Mouse (Mus musculus) kidney, adult 9 months (tissue): Measurements from ENCODE around the gene Azi2.

ENCODE experiments used
- DNase-seq: peaks from one replicate; pipeline ENCODE4 v3.0.0; 2022

Azi2 gene

GRCm38 (mm10) chr9:118040218-118041021 lies at the start of gene Azi2:
Azi2 (plus strand) TSS chr9:118040499.
- DNase-seq = peak; percentile 99

DNA sequence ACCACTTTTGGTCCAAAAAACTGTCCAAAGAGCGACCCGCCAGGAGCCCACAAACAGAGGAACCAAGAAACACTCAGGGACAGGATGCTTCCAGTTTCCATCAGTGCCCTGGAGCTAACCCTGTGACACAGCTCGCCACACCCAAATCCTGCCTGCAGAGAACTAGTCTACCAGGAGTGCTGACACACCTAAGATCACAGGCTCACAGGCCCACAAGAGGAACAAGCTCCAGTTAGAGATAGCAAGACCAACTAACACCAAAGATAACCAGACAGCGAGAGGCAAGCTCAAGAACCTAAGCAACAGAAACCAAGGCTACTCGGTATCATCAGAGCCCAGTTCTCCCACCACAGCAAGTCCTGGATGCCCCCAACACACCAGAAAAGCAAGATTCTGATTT lies 43.7 kb upstream of the Azi2 start:
- no peak for DNase-seq

GRCm38 (mm10) chr9:118001488-118001887 lies 38.8 kb upstream of the Azi2 start:
- DNase-seq = no peak

DNA sequence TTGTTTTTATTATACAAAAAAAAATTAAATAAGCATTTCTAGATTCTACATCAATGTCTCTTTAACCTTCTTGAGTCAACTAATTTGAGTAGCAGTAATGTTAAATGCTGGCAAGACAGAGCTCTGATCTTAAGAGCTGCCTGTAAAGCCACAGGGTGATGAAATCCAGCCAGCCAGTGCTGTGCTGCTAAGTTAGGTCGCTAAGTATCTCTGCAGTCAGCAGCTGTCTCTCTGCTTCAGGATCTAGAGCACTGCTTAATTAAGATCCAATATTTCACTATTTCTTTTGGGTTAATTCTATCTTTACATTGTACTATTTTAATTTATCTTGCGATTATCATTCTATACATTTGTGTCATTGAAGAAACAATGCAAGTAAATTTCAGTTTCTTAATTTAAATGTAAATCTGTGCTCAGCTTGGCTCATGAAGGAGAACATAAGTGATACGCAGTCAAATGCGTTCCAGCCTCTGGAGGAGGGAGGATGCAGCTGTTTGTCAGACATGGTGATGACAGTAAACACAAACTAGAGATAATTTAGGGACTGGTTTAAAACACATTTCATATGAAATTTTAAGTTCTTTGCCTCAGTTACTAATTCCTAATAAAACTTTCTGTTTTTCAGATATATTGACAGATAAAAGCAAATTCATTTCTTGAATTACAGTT lies 36.9 kb upstream of the Azi2 start:
- DNase-seq = no peak

- DNase-seq = no peak
These were observed 36.4 kb upstream of the Azi2 start for GRCm38 (mm10) chr9:118003937-118004336.

DNA sequence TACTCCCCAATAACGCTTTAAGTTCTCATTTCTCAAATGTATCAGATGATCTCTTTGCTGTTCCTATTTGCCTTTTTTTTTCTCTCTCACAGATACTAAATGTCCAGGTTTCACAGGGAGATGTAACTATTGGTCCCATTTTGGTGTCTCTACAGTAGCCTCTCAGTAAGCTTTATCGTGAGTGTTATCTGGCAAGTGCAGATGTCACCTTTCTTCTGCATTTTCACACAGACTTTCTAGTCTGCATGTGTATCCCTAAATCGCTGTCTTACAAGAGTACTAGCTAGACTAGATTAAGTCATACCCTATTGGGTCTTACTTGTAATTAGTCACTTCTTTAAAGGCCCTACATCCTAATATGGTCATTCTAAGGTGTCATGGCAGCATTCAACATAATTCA lies 27.4 kb upstream of the Azi2 start:
- DNase-seq = no peak

GRCm38 (mm10) chr9:118024966-118025365 lies 15.3 kb upstream of the Azi2 start:
- no peak for DNase-seq

- no peak for DNase-seq
These were observed 10.8 kb upstream of the Azi2 start for GRCm38 (mm10) chr9:118029490-118029889.

GRCm38 (mm10) chr9:118030252-118030651 lies 10.0 kb upstream of the Azi2 start:
- DNase-seq = no peak

DNA sequence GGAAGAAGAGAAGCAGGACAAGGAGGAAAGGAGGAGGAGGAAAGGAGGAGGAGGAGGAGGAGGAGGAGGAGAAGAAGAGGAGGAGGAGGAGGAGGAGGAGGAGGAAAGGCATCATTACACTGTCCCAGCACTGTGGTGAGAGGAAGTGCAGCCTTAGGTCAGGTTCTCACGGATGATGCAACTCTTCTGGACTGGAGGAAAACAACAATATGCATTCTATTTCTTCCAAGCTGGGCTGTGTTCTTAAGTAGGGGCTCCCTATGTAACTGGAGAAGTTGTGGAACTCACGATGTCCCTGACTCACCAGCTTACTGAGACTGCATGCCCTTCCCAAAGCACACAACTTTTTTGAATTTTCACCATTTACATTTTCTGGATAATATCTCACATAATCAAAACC lies 8.6 kb upstream of the Azi2 start:
- no peak for DNase-seq

- no peak for DNase-seq
These were observed 5.3 kb upstream of the Azi2 start for GRCm38 (mm10) chr9:118034990-118035389.

DNA sequence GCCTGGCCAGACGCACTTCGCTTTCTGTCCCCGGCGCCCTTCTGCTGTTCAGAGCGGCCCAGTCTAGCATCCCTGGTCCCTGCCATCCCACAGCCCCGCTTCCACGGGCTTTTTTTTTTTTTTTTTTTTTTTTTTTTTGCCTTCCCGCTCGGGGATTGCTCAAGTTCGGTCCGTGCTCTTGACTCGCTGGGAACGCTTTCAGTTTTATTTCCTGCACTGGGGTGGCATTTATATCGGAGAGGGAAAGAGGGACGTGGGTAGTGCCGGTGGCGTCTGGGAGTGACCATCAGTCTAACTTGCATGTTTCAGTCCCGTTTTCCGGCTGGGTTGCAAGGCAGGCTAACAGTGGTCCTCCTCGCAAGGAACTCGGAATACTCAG lies 712 bp downstream of the Azi2 start:
- no peak for DNase-seq

DNA sequence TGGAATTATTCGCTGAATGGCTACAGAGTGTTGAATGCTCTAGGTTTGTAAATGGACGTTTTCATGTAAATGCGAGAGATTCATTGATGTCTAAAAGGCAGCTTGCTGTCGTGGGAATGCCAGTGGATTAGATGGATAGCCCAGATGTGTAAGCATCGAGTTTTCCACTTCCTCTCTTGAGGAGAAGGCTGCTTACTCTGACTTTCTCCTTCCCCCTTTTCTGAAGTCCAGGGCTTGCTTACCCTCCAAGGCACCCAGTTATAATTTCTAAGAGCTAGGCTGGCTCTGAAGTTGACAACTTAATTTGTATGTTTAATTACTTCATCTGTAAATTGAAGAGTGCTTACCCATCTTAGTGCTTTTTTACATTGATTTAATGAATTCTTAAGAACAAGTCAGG lies 1.3 kb downstream of the Azi2 start:
- no peak for DNase-seq

DNA sequence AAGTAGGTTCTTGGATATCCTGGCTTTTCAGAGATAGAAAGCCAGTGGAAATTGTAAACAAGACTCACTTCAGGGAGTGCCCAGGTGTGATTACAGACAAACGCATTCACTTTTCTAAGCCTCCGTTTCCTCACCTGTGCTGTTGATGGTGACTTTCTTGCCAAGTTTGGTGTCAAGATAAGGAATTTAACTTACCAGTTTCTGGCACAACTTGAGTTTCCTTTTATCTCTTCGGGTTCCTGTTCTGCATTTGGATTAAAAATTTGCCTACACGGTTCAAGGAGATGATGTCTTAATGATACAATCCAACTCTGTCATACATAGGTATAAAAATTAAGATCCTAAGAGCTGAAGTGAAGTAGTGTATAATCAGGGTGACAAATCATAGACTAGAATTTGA lies 2.4 kb downstream of the Azi2 start:
- no peak for DNase-seq

DNA sequence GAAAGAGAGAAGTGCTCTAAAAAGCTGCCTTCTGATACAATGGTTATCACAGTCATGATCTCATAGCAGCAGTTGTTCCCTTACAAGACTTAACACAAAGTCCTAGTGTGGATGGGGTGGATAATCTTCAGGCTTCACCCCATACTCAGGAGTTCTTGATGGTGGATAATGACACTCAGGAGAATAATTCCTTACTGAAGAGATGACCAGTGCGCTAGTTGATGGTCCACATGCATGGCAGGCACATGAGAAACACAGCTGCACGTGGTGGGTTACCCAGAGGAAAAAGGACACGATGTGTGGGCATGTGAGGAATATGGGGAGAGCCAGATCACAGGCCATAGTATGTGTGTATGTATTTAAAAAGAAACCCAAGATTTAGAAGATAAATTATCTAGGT lies 3.3 kb downstream of the Azi2 start:
- DNase-seq = no peak

GRCm38 (mm10) chr9:118045011-118045533 lies 4.8 kb downstream of the Azi2 start:
- no peak for DNase-seq

DNA sequence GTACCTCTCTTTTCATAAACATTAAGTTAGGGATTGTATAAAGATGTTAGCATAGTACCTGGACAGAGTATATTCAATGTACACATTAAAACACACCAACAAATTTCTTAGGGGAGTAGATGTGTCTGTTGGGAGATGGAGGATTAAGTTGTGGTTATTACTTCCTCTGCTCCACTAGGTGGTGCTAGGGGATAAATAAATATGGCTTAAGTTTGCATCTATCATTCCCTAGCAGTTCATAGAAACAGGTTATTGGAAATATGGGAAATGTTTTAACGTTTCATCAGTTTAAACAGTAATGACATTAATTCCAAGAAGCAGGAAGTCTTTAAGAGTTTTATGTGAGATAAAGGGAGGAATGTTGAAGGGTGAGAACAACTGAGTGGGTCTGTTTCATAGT lies 13.0 kb downstream of the Azi2 start:
- DNase-seq = peak; percentile 16

DNA sequence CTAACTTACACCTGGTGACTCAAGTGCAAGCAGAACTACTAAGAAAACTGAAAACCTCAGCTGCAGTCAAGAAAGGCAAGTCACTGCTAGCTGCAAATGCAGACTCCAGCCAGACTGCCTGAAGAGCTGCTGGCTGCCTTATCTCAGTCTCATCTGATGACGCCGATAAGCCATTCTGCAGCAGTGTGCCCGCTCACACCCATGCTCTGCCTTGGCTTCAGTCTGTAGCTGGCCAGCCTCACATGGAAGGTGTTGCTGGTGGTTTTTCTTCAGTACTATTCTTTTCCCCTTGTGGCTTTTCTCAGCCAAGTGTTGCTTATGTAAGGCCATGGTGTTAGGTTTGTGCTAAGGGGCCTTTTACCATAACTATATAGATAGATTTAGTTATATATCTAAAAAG lies 18.8 kb downstream of the Azi2 start:
- no peak for DNase-seq

DNA sequence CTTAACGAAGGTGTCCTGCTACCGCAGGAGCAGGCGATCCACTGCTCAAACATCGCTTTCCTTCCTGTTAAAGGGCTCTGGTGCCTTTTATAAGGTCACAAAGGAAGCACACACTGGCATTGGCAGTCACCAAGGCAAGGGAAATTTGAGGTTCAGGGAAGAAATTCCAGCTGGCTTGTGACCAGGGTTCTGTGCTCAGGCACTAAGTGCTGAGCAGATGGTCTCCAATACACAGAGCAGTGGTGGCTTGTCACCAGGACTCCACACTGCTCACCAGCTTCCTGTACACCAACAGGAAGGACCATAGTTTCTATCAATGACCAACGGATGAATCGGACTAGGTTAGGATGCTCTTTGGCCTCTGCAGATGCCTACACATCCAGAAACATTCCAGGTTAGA lies 30.1 kb downstream of the Azi2 start:
- no peak for DNase-seq

GRCm38 (mm10) chr9:118071337-118071736 lies 31.0 kb downstream of the Azi2 start:
- no peak for DNase-seq

- DNase-seq = no peak
These were observed 31.8 kb downstream of the Azi2 start for GRCm38 (mm10) chr9:118072101-118072500.

- DNase-seq = no peak
These were observed 33.1 kb downstream of the Azi2 start for GRCm38 (mm10) chr9:118073358-118073757.

DNA sequence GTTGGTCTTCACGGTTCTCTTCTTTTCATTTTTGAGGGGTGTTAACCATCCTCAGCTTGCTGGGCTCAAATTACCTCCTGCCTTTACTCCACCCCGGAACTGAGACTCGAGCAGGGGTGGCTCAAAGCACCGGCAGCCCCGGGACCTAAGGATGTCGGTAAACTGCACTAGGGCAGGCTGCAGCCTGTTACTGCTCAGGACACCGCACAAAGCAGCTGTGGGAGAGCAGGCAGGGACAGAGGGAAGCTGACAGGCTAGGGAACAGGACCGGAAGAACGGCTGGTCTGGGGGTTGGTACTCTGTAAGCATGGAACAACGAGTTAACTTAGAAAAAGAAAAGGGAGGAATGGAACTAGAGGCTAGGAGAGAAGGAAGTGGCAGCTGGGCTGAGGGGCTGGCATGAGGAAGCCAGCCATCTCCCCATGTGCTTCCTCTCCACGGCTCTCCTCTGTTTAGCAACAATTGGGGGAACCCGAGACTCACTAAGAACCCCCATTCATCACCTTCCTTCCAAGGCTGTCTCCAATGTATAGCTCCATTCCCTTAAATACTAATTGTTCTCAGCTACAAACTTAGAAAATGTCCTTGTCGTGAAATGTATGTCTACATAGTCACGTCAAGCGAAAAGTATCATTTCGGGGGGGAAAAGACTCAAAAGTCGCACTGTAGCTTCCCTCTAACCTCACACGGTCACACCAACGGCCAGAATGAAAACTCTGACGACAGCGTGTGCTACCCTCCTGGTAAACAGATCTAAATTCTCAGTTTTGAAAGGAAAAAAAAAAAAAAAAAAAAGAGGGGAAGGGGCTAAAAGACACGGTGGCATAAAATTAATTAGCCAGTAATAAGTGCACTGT lies 42.5 kb downstream of the Azi2 start:
- DNase-seq = no peak
